Mouse (Mus musculus) hindbrain, embryonic 15.5 days (tissue): ENCODE results near the gene Ppp1r3c. TPM values are rescaled to one million over a fixed set of nuclear protein-coding genes. Genes with fewer than 3 reads are reported as not detected.

Experiments
- ATAC-seq: fragments of 200-750 bp; cut with Nextera tagmentation; 2 replicates; pipeline ENCODE4 v1.8.0; 2017; ENCODE audit warnings: low read depth, moderate number of reproducible peaks, moderate TSS enrichment; ENCODE audit not compliant: low FRiP score
- H3K27ac ChIP-seq: fragments of 300-500 bp; sonication (generic); replicated peaks from 2 replicates; pipeline ENCODE4 v1.5.1; 2015; ENCODE audit warnings: mild to moderate bottlenecking, inconsistent platforms
- H3K27me3 ChIP-seq: fragments of 300-500 bp; sonication (generic); 2 replicates; pipeline ENCODE4 v1.6.1; 2015; ENCODE audit warnings: control low read depth, inconsistent platforms
- H3K36me3 ChIP-seq: fragments of 300-500 bp; sonication (generic); 2 replicates; pipeline ENCODE4 v1.6.1; 2015; ENCODE audit warnings: control low read depth, inconsistent platforms
- H3K4me1 ChIP-seq: fragments of 300-500 bp; sonication (generic); replicated peaks from 2 replicates; pipeline ENCODE4 v1.6.1; 2015; ENCODE audit warnings: control low read depth, inconsistent platforms
- H3K4me2 ChIP-seq: fragments of 300-500 bp; sonication (generic); 2 replicates; pipeline ENCODE4 v1.6.1; 2015; ENCODE audit warnings: moderate library complexity, mild to moderate bottlenecking, inconsistent platforms
- H3K4me3 ChIP-seq: fragments of 300-500 bp; sonication (generic); 2 replicates; pipeline ENCODE4 v1.5.1; 2015; ENCODE audit warnings: mild to moderate bottlenecking, inconsistent platforms
- H3K9ac ChIP-seq: fragments of 300-500 bp; sonication (generic); 2 replicates; pipeline ENCODE4 v1.6.1; 2015; ENCODE audit warnings: inconsistent platforms
- H3K9me3 ChIP-seq: fragments of 300-500 bp; sonication (generic); 2 replicates; pipeline ENCODE4 v1.6.1; 2016; ENCODE audit warnings: control low read depth, inconsistent platforms
- WGBS: fragments of 180-500 bp; shearing (Covaris S2); methylation state at CpG from one replicate; pipeline ENCODE4 v1.1.7; 2015; 5-methylcytosine and 5-hydroxymethylcytosine counted together
- polyA plus RNA-seq: library from polyadenylated mRNA; unstranded; fragments of >200 nt; fragmentation: Nextera tagmentation; extraction: Ambion mirVana; gene quantifications from 2 replicates; pipeline ENCODE4 v1.2.1, GENCODE M21; 2015

Ppp1r3c gene
- polyA plus RNA-seq, 1 experiment from 2014 or later, result 25.6 TPM

DNA sequence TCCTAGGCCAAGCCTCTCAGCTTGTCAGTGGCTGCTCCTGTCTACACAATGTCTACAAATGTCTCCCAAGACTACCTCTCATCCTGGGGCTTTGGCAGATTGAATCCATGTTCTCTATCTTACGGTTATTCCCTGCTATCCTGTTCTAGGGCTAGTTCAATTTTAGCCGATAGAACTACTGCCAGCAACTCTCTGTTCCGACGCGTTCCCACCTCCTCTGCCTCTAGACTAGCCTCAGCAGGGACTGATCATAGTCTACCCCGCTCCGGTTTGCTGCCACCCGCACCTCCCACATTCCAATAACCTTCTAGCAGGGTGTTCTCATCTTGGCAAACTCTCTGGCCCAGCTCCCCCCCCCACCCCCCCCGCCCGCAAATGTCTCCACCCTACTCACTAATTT lies 20.9 kb downstream of the Ppp1r3c start:
- H3K9me3 ChIP-seq, result no peaks in the 10 kb centered on the region
- H3K4me2 ChIP-seq, result no peak overlapping the region
- no peak for ATAC-seq
- no peak overlapping the region for H3K27ac ChIP-seq
- no peak overlapping the region for H3K9ac ChIP-seq
- H3K4me1 ChIP-seq, result no peaks in the 10 kb centered on the region
- H3K36me3 ChIP-seq, result no peaks in the 10 kb centered on the region
- H3K4me3 ChIP-seq, result no peak overlapping the region
- 95% methylated on average over 10 of the region's 10 CpGs for WGBS
- H3K27me3 ChIP-seq, result no peaks in the 10 kb centered on the region

DNA sequence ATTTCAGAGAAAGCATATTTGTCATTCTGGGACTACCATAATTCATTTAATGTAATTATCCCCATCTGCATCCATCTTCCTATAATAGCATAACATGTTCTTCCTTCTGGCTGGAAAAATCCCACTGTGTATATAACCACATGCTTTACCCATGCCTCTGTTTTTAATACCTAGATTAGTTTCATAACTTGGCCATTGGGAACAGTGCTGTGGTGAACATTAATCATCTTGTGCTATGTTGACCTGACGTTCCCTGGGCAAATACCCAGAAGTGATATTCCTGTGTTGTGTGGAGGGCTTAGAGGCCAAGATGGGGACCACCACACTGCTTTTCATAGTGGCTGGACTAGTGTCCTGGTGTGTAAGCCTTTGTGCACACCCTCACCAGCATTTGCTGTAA lies 22.0 kb downstream of the Ppp1r3c start:
- no peak for ATAC-seq
- Histone ChIP-seq H3K9me3 (peaks cover 1% of the 10 kb centered on the region; the same call in 1 of the 2 replicates), H3K4me2 (no peak overlapping the region), H3K27ac (no peak overlapping the region), H3K27me3 (no peaks in the 10 kb centered on the region), H3K4me3 (no peak overlapping the region), H3K9ac (no peak overlapping the region), H3K4me1 (no peaks in the 10 kb centered on the region), H3K36me3 (0 out of 2 replicates have a peak, but pooled peaks cover 1% of the 10 kb centered on the region)
- 81% methylated on average over 1 of the region's 1 CpGs for WGBS

DNA sequence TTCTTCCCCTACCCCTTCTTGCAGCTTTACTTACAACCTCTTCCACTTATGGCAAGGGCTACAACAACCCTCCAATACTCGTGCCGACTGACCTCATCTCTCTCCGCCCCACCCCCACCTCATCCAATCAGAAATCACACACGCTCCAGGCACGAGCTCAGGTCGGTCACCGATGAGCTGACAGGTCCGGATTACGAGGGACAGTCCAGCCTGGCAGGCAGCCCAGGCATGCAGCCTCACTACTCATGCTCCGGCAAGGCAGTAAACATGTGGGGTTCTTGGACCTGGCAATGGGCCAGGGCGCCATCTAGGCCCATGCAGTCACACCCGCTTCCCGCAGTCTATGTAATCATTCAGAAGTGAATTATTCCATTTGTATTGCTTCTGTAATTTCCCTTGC lies 23.4 kb downstream of the Ppp1r3c start:
- no peak for ATAC-seq
- 70% methylated on average over 13 of the region's 13 CpGs for WGBS
- H3K4me2 ChIP-seq, result no peak overlapping the region
- peaks cover 3% of the 10 kb centered on the region; the same call in 1 of the 2 replicates for H3K9me3 ChIP-seq
- H3K27ac ChIP-seq, result no peak overlapping the region
- H3K36me3 ChIP-seq, result 0 out of 2 replicates have a peak, but pooled peaks cover 2% of the 10 kb centered on the region
- no peak overlapping the region for H3K9ac ChIP-seq
- no peaks in the 10 kb centered on the region for H3K4me1 ChIP-seq
- no peaks in the 10 kb centered on the region for H3K27me3 ChIP-seq
- H3K4me3 ChIP-seq, result no peak overlapping the region

- 72% methylated on average over 6 of the region's 6 CpGs for WGBS
- no peak overlapping the region for H3K9ac ChIP-seq
- H3K4me2 ChIP-seq, result 0 out of 2 replicates have a peak overlapping the region, but pooled peaks have one; percentile 6
Observed at GRCm38 (mm10) chr19:36706195-36706594, 30.3 kb downstream of the Ppp1r3c start.

DNA sequence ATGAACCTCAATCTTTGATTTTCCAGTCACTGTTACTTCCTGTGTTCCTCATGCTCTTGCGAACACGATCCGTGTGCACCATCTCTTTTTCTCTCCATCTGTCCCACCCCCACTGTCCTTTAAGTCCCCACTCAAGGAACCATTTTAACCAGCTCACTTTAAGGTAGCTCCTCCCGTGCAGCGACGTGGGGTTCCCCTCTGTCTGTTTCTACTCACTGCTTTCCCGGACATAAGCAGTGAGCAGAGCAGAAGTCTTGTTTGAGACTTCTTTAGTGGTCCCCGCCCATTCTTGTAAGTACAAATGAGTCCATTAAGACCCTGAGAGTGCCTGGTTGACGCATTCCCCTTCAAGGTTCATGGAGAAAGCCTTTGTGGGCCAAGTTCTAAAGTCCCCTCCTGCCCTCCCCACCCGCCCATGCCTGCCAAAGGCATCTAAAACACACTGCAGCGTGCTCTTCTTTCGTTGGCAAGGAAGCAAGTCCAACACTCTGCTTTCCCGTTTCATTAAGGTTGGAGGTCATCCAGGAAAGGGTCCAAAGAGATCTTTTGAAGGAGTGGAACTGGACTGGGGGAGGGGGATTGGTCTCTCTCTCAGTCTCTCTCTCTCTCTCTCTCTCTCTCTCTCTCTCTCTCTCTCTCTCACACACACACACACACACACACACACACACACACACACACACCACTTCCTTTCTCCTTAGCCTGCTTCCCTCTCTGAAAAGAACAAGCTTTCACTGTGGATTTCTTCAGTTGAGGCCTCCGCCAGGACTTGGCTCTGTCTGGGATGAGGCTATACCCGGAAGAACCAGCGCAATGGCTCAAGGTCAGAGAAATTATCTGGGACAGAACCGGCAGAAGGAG lies 30.9 kb downstream of the Ppp1r3c start:
- peaks cover 10% of the 10 kb centered on the region for H3K4me1 ChIP-seq
- H3K9ac ChIP-seq, result no peak overlapping the region
- WGBS, result 72% methylated on average over 17 of the region's 17 CpGs
- H3K27ac ChIP-seq, result peak overlapping the region; percentile 65
- H3K4me3 ChIP-seq, result no peak overlapping the region
- ATAC-seq, result peak; percentile 90
- 0 out of 2 replicates have a peak overlapping the region, but pooled peaks have one; percentile 6 for H3K4me2 ChIP-seq
- no peaks in the 10 kb centered on the region for H3K27me3 ChIP-seq
- H3K9me3 ChIP-seq, result peaks cover 3% of the 10 kb centered on the region; the same call in 1 of the 2 replicates
- 0 out of 2 replicates have a peak, but pooled peaks cover 2% of the 10 kb centered on the region for H3K36me3 ChIP-seq

More at GRCm38 (mm10) chr19:36706195-36706594, 30.3 kb downstream of the Ppp1r3c start:
- Histone ChIP-seq H3K4me1 (peaks cover 7% of the 10 kb centered on the region), H3K9me3 (peaks cover 3% of the 10 kb centered on the region; the same call in 1 of the 2 replicates), H3K4me3 (no peak overlapping the region), H3K27ac (peak overlapping the region; percentile 65), H3K27me3 (no peaks in the 10 kb centered on the region), H3K36me3 (0 out of 2 replicates have a peak, but pooled peaks cover 2% of the 10 kb centered on the region)
- ATAC-seq, result no peak

GRCm38 (mm10) chr19:36704763-36705162 lies 31.7 kb downstream of the Ppp1r3c start:
- ATAC-seq, result no peak
- H3K9ac ChIP-seq, result no peak overlapping the region
- peaks cover 3% of the 10 kb centered on the region; the same call in 1 of the 2 replicates for H3K9me3 ChIP-seq
- peaks cover 10% of the 10 kb centered on the region for H3K4me1 ChIP-seq
- H3K4me3 ChIP-seq, result no peak overlapping the region
- H3K4me2 ChIP-seq, result no peak overlapping the region
- peak overlapping the region; percentile 60 for H3K27ac ChIP-seq
- 72% methylated on average over 7 of the region's 7 CpGs for WGBS
- H3K36me3 ChIP-seq, result 0 out of 2 replicates have a peak, but pooled peaks cover 2% of the 10 kb centered on the region
- no peaks in the 10 kb centered on the region for H3K27me3 ChIP-seq

DNA sequence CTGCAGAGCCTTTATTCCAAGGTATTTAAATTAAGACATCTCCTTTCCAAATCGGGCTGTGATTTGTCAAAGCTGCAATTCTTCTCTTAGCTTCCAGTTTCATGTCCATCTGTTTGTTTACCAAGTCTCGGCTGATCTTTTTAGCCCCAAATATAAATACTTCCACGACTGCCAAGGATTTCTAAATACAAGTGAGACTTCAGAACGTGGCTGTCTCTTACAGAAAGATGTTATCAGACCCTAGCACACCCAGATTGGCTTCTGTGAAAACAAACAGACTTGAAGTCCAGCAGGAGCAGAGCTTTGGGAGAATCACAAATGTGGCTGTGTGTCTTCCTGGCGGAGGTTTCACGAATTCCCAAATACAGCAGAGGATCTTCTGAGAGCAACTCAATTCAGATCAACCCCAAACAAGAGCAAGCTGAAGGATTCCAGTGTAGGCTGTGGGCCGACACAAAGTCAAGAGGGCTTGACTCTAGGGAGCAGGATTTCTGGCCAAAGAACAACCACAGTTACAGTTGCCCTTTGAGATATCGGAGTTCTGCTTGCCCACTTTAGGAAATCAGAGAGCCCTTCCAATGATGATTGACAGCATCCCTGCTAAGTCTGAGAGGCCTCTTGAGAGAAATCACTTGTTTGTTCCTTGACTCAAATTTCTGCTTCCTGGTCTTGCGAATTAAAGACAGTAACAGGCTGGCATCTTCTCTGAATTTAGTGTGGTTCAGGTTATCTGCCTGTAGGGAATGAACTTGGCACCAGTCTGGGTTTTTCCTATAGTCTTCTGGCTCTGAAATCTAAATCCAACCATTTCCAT lies 34.4 kb downstream of the Ppp1r3c start:
- H3K4me1 ChIP-seq, result peaks cover 16% of the 10 kb centered on the region
- H3K4me2 ChIP-seq, result no peak overlapping the region
- no peaks in the 10 kb centered on the region for H3K27me3 ChIP-seq
- ATAC-seq, result no peak
- no peak overlapping the region for H3K27ac ChIP-seq
- H3K9me3 ChIP-seq, result no peaks in the 10 kb centered on the region
- no peak overlapping the region for H3K4me3 ChIP-seq
- H3K36me3 ChIP-seq, result no peaks in the 10 kb centered on the region
- WGBS, result 59% methylated on average over 9 of the region's 9 CpGs
- no peak overlapping the region for H3K9ac ChIP-seq

DNA sequence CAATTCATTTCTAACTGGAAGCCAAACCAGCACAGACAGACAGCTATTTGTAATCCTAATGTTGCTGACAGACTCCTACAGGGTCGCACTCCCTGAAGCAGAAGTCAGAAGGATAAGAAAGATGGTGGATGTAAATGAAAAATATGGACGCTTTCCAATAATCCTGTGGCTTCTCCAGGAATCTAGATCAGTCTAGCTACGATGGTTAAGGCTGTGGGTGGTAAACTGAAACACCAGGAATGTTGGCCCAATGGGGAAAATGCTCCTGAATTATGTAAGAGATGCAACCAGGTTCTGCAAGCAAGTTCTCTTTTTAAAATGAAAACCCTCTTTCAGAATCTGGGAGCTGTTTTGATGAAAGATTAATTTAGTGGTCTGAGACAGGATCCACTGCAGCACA lies 35.1 kb downstream of the Ppp1r3c start:
- Histone ChIP-seq H3K4me1 (peaks cover 21% of the 10 kb centered on the region), H3K4me2 (no peak overlapping the region), H3K9ac (no peak overlapping the region), H3K9me3 (no peaks in the 10 kb centered on the region), H3K27ac (no peak overlapping the region), H3K27me3 (no peaks in the 10 kb centered on the region), H3K4me3 (no peak overlapping the region), H3K36me3 (no peaks in the 10 kb centered on the region)
- ATAC-seq, result no peak
- WGBS, result 57% methylated on average over 3 of the region's 3 CpGs

DNA sequence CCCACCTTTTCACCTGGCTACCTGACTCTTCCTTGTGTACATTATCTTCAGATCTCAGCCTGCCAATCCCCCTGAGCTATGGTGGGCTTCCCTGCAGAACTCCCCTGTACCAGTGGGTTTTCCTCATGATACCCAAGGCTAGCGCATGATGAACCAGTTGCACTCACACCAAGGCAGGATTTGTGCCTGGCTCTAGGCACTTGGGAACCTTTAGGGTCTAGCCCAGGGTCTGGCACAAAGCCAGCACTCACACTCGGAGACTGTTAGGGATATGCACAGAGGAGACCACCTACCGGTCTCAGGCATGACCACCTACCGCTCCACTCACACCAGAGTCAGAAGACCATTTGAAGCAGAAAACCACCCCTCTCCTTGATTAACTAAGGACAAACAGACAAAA lies 35.5 kb downstream of the Ppp1r3c start:
- no peaks in the 10 kb centered on the region for H3K36me3 ChIP-seq
- H3K4me2 ChIP-seq, result no peak overlapping the region
- ATAC-seq, result no peak
- WGBS, result 62% methylated on average over 4 of the region's 4 CpGs
- H3K9me3 ChIP-seq, result no peaks in the 10 kb centered on the region
- no peak overlapping the region for H3K4me3 ChIP-seq
- no peak overlapping the region for H3K9ac ChIP-seq
- H3K27me3 ChIP-seq, result no peaks in the 10 kb centered on the region
- H3K27ac ChIP-seq, result no peak overlapping the region
- H3K4me1 ChIP-seq, result peaks cover 21% of the 10 kb centered on the region

DNA sequence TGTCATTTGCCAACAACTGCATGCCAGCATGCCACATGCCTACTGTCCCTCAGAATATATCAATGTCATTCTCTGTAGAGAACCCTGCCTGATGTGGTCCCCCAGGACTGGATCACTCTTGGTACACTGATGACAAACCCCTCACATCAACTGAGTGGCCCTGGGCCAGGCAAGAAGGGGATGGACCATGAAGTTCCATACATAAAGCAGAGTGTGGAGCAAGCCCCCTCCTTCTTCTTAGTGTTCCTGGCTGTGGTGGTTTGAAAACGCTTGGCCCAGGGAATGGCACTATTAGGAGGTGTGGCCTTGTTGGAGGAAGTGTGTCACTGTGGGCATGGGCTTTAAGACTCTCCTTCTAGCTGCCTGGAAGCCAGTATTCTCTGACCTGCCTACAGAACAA lies 37.3 kb downstream of the Ppp1r3c start:
- no peak for ATAC-seq
- peaks cover 21% of the 10 kb centered on the region for H3K4me1 ChIP-seq
- no peak overlapping the region for H3K9ac ChIP-seq
- H3K27ac ChIP-seq, result no peak overlapping the region
- H3K9me3 ChIP-seq, result no peaks in the 10 kb centered on the region
- no peaks in the 10 kb centered on the region for H3K27me3 ChIP-seq
- WGBS, result 75% methylated on average over 1 of the region's 1 CpGs
- H3K36me3 ChIP-seq, result no peaks in the 10 kb centered on the region
- no peak overlapping the region for H3K4me3 ChIP-seq
- H3K4me2 ChIP-seq, result no peak overlapping the region

DNA sequence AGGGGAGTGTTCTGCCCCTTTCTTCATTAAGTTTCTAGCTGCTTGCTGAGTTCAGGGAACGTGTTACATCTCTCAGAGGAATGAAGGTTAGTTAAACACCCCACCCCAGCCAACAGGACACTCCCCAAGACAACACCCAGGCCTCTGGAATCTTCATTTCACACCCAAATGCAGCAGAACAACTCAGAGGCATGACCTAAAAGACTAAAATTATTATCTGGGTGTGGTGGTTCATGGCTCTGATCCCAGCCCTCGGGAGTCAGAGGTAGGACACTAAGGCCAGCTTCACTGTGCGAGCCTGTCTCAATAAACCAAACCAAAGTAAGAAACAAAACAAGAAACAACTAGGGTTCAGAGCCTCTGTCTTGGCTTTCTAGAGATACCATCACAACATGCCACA lies 38.3 kb downstream of the Ppp1r3c start:
- H3K9me3 ChIP-seq, result no peaks in the 10 kb centered on the region

More for the DNA sequence above, 38.3 kb downstream of the Ppp1r3c start:
- ATAC-seq, result no peak
- no peak overlapping the region for H3K4me2 ChIP-seq
- H3K27me3 ChIP-seq, result no peaks in the 10 kb centered on the region
- H3K9ac ChIP-seq, result no peak overlapping the region
- H3K4me3 ChIP-seq, result no peak overlapping the region
- WGBS, result 81% methylated on average over 3 of the region's 3 CpGs
- no peaks in the 10 kb centered on the region for H3K36me3 ChIP-seq
- H3K4me1 ChIP-seq, result peaks cover 21% of the 10 kb centered on the region
- no peak overlapping the region for H3K27ac ChIP-seq
